Mouse (Mus musculus) hematopoietic stem cell, adult 5-6 weeks (primary cell): Measurements from ENCODE around the gene Pawr. TPM values are rescaled to one million over a fixed set of nuclear protein-coding genes. Genes with fewer than 3 reads are reported as not detected.

ENCODE experiments used
- total RNA-seq: library from RNA; stranded (forward); fragments of 172-1452, 232-1000 nt; gene quantifications from 2 replicates; pipeline ENCODE4 v1.2.3, GENCODE M21; 2017

Gene Pawr
- total RNA-seq, 1 experiment from 2014 or later = 1.8 TPM

Other genes starting within 250 kb of the Pawr start
- 188 and 201 TPM in 2 replicates for gene Ppp1r12a, start 169.9 kb upstream of the Pawr start, total RNA-seq